Comparison of ENCODE assay signal across 9 mouse cellular contexts in the genomic region with DNA sequence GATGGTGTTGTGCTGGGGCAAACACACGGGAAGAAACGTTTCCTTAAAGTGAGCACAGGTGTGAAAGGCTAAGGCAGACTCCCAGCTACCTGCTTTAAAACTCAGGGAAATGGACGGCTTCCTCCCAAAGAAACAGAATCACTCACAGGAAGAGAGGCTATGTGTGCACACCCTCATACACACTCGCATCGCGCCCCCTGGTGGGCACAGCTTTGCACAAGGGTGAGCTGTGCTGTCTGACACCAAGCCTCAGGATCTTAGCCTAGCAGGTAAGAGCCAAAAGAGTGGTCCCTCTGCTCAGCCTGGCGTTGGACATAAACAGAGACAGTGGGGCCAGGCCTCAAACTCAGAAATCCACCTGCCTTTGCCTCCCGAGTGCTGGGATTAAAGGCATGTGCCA. TPM values are rescaled to one million over a fixed set of nuclear protein-coding genes. Genes with fewer than 3 reads are reported as not detected.
DNase-seq lines count a peak whose midpoint lies in the region; ATAC-seq and TF ChIP-seq lines count a peak whose summit lies in the region.
"Had no signal": no experiment of that assay in that cellular context is flagged by ENCODE, and none has a peak within 500 bp of the region (broad histone marks: within the 10 kb centered on the region; RNA-seq: fewer than 3 reads in every experiment).

No protein-coding gene starts in this region.

- H3K9ac ChIP-seq in forebrain, postnatal 0 days, result no peak overlapping the region
- H3K9ac ChIP-seq: limb, embryonic 15.5 days had no signal

- 4% methylated on average over 8 of the region's 8 CpGs for WGBS in forebrain, postnatal 0 days

- peak; percentile 72 for DNase-seq in G1E (ENCODE audit: low spot score)
- DNase-seq in cerebellum, adult 11-12 months, result peak; percentile 89
- DNase-seq in forebrain, postnatal 0 days, result peak; percentile 88
- DNase-seq in layer of hippocampus, postnatal 10 days (ENCODE audit: low spot score in 2 of 2), result peak; percentile 91 to 92
- DNase-seq in lung, postnatal 10 days, result peak; percentile 93
- DNase-seq in retina, embryonic 14.5 days (ENCODE audit: low spot score), result peak; percentile 96
- DNase-seq in thymus, postnatal 4 days, result peak; percentile 99

- no peak overlapping the region for H3K4me3 ChIP-seq in G1E (ENCODE audit: low read depth, low read length)
- no peak overlapping the region for H3K4me3 ChIP-seq in forebrain, postnatal 0 days (ENCODE audit: low read depth, low read length)
- H3K4me3 ChIP-seq: limb, embryonic 15.5 days had no signal

- H3K4me1 ChIP-seq in G1E (ENCODE audit: insufficient read depth, low read depth, low read length), result peaks cover 15% of the 10 kb centered on the region
- H3K4me1 ChIP-seq in forebrain, postnatal 0 days (ENCODE audit: insufficient read depth), result no peaks in the 10 kb centered on the region

- peaks cover 34% of the 10 kb centered on the region for H3K27me3 ChIP-seq in G1E (ENCODE audit: insufficient read depth, low read length)
- no peaks in the 10 kb centered on the region for H3K27me3 ChIP-seq in forebrain, postnatal 0 days (ENCODE audit: insufficient read depth, low read length)

- no peak overlapping the region for H3K4me2 ChIP-seq in forebrain, postnatal 0 days (ENCODE audit: low read depth)
- H3K4me2 ChIP-seq: limb, embryonic 15.5 days had no signal

- H3K27ac ChIP-seq in forebrain, postnatal 0 days (ENCODE audit: low read depth, low read length), result no peak overlapping the region
- H3K27ac ChIP-seq: limb, embryonic 15.5 days had no signal

- peak; percentile 84 for TF ChIP-seq CTCF in G1E (IDR thresholded peaks at IDR 0.05; ENCODE audit: low read depth, low read length)
- TF ChIP-seq CTCF in forebrain, postnatal 0 days (IDR thresholded peaks at IDR 0.05; ENCODE audit: low read depth), result peak; percentile 92

- H3K36me3 ChIP-seq in G1E (replicated peaks), result no peaks in the 10 kb centered on the region
- H3K36me3 ChIP-seq in forebrain, postnatal 0 days (ENCODE audit: insufficient read depth), result no peaks in the 10 kb centered on the region
- H3K36me3 ChIP-seq: limb, embryonic 15.5 days had no signal

- H3K9me3 ChIP-seq in G1E (replicated peaks), result no peaks in the 10 kb centered on the region
- no peaks in the 10 kb centered on the region for H3K9me3 ChIP-seq in forebrain, postnatal 0 days (ENCODE audit: low read length)
- H3K9me3 ChIP-seq: limb, embryonic 15.5 days had no signal

- ATAC-seq in G1E (ENCODE audit: extremely low read depth, insufficient number of reproducible peaks, low FRiP score, poor library complexity, severe bottlenecking), result peak; percentile 34; the same call in 1 of the 2 replicates
- peak; percentile 82 for ATAC-seq in forebrain, postnatal 0 days
- ATAC-seq in hematopoietic stem cell, adult 5-6 weeks (replicated peaks in 1 of 2; ENCODE audit: insufficient read depth in 1 of 2, low FRiP score in 2 of 2, low TSS enrichment in 1 of 2, low read depth in 1 of 2, poor library complexity in 2 of 2, severe bottlenecking in 2 of 2), result peak; percentile 76 to 79

RNA-seq across cellular contexts. Expression of a gene that starts 7.2 kb away (rescaled TPM):
- total RNA-seq in G1E (2014; fragmentation: Nextera tagmentation), result 13.7 TPM in 2 replicates
- 2.9 and 3.3 TPM in 2 replicates for total RNA-seq in G1E (2017)
- 4.7 and 6.1 TPM in 2 replicates for polyA plus RNA-seq in G1E (2012)
- total RNA-seq in forebrain, postnatal 0 days (2014; rRNA removed), result 109 and 135 TPM in 2 replicates
- polyA plus RNA-seq in forebrain, postnatal 0 days (2015; fragmentation: Nextera tagmentation; extraction: Ambion mirVana), result 268 and 350 TPM in 2 replicates
- 5.2 and 6.2 TPM in 2 replicates for total RNA-seq in hematopoietic stem cell, adult 5-6 weeks (2017)
- total RNA-seq in layer of hippocampus, postnatal 10 days (2021), result 100 to 1,000 TPM; 525 to 547 TPM

RNA-seq across cellular contexts. Expression of a gene that starts 21.7 kb away (rescaled TPM):
- total RNA-seq in G1E (2014; fragmentation: Nextera tagmentation) (0.53 and 1.2 TPM in 2 replicates), G1E (2017) (20.2 and 20.7 TPM in 2 replicates)
- 1.5 and 1.9 TPM in 2 replicates for polyA plus RNA-seq in G1E (2012)
- 38.1 and 43.9 TPM in 2 replicates for total RNA-seq in forebrain, postnatal 0 days (2014; rRNA removed)
- 26.6 and 27.7 TPM in 2 replicates for polyA plus RNA-seq in forebrain, postnatal 0 days (2015; fragmentation: Nextera tagmentation; extraction: Ambion mirVana)
- total RNA-seq in hematopoietic stem cell, adult 5-6 weeks (2017), result 26.5 and 33.9 TPM in 2 replicates
- 10 to 100 TPM; 22.6 to 26.3 TPM for total RNA-seq in layer of hippocampus, postnatal 10 days (2021)
